Mouse (Mus musculus) E14TG2a.4 (cell line): ENCODE measurements around the gene Slc8a1.
A peak's percentile ranks its signal among the peaks of the same experiment; 100 is the strongest.

ENCODE experiments used
- H3K27me3 ChIP-seq: 2 replicates; pipeline ENCODE4 v1.6.1; 2014; ENCODE audit warnings: low read length, control low read depth; ENCODE audit not compliant: insufficient read depth
- H3K36me3 ChIP-seq: 2 replicates; pipeline ENCODE4 v1.6.1; 2014; ENCODE audit warnings: low read length, control low read depth; ENCODE audit not compliant: insufficient read depth
- H3K4me1 ChIP-seq: replicated peaks from 2 replicates; pipeline ENCODE4 v1.6.1; 2014; ENCODE audit warnings: low read depth, low read length, control low read depth
- H3K4me3 ChIP-seq: replicated peaks from 2 replicates; pipeline ENCODE4 v1.5.1; 2014; ENCODE audit warnings: mild to moderate bottlenecking, low read length
- H3K9me3 ChIP-seq: 2 replicates; pipeline ENCODE4 v1.6.1; 2014; ENCODE audit warnings: low read length, control low read depth
- CTCF ChIP-seq: conservative IDR thresholded peaks from 2 replicates; pipeline ENCODE4 v1.5.1; 2014; ENCODE audit warnings: low read length
- NANOG ChIP-seq: IDR thresholded peaks from 2 replicates; pipeline ENCODE4 v1.6.1; 2014; ENCODE audit warnings: borderline replicate concordance, low read length, mixed read lengths
- POU5F1 ChIP-seq: IDR thresholded peaks from 2 replicates; pipeline ENCODE4 v1.6.1; 2014; ENCODE audit warnings: low read length, borderline replicate concordance

Slc8a1 gene

GRCm38 (mm10) chr17:81737309-81737708, 868 bp downstream of the Slc8a1 start:
- TF ChIP-seq CTCF (no peak), NANOG (no peak), POU5F1 (no peak)
- Histone ChIP-seq H3K9me3 (peaks cover 5% of the 10 kb centered on the region; the same call in 1 of the 2 replicates), H3K27me3 (no peaks in the 10 kb centered on the region), H3K4me3 (no peak overlapping the region), H3K36me3 (no peaks in the 10 kb centered on the region), H3K4me1 (no peaks in the 10 kb centered on the region)

DNA sequence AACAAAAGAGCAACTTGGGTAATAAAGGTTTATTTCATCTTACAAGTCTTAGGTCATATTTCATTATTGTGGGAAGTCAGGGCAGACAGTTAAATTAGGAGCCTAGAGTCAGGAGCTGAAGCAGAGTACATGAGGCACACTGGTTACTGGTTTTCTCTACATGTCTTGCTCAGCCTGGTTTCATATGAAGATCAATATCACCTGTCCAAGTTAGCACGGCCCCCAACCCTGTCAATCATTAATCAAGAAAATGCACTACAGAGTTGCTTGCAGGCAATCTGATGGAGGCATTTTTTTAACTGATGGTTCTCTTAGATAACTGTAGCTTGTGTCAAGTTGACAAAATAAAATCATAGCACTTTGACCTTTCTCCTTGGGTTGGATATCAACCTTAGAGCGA, 2.6 kb downstream of the Slc8a1 start:
- H3K36me3 ChIP-seq, result no peaks in the 10 kb centered on the region
- no peak for TF ChIP-seq CTCF
- TF ChIP-seq POU5F1, result no peak
- no peak for TF ChIP-seq NANOG
- no peak overlapping the region for H3K4me3 ChIP-seq
- peaks cover 5% of the 10 kb centered on the region; the same call in 1 of the 2 replicates for H3K9me3 ChIP-seq
- no peaks in the 10 kb centered on the region for H3K27me3 ChIP-seq
- no peaks in the 10 kb centered on the region for H3K4me1 ChIP-seq

DNA sequence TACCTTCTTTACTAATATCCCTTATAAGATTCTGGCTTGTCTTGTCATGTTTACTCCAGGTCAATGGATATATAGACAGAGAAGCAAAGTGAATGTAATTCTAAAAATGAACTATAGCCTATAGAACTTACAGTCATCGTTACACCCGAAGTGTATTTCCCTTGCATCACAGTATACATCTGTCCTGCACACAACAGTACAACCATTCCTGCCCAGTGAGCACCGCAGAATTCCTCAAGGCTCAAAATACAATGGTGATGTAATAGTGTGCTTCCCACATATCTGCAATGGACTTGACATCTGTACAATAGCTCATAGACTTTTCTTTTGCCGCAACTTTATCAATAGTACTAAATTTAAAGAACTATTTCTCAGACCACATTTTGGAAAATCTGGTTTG, 8.3 kb downstream of the Slc8a1 start:
- Histone ChIP-seq H3K4me3 (no peak overlapping the region), H3K36me3 (no peaks in the 10 kb centered on the region), H3K27me3 (no peaks in the 10 kb centered on the region), H3K4me1 (no peaks in the 10 kb centered on the region), H3K9me3 (peaks cover 5% of the 10 kb centered on the region; the same call in 1 of the 2 replicates)
- TF ChIP-seq NANOG, result no peak
- TF ChIP-seq CTCF, result no peak
- no peak for TF ChIP-seq POU5F1

DNA sequence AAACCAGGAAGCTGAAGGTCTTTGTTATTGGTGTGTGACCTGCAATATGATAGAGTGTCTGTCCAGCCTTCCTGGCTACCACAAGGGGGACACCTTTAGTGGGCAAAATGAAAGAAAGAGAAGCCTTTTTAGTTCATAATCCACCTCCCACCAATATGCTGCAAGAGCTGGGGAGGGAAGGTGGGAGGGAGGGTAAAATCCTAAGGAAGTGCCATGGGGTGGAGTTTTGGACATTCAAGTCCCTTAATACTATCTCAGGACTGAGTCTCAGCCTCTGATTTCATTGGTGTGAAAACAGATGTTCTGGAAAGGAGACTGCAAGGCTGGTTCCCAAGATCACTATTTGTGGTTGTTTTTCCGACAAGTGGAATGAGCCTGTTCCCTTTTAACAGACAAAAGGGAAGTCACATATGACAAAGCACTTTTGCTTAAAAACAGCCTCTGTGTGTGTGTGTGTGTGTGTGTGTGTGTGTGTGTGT, 25.9 kb downstream of the Slc8a1 start:
- Histone ChIP-seq H3K36me3 (no peaks in the 10 kb centered on the region), H3K4me1 (no peaks in the 10 kb centered on the region), H3K27me3 (no peaks in the 10 kb centered on the region), H3K9me3 (no peaks in the 10 kb centered on the region), H3K4me3 (no peak overlapping the region)
- TF ChIP-seq CTCF (no peak), POU5F1 (no peak), NANOG (no peak)

GRCm38 (mm10) chr17:81704761-81705160, 33.4 kb downstream of the Slc8a1 start:
- Histone ChIP-seq H3K9me3 (no peaks in the 10 kb centered on the region), H3K4me1 (no peaks in the 10 kb centered on the region), H3K36me3 (no peaks in the 10 kb centered on the region), H3K4me3 (no peak overlapping the region), H3K27me3 (no peaks in the 10 kb centered on the region)
- no peak for TF ChIP-seq CTCF
- TF ChIP-seq POU5F1, result no peak
- TF ChIP-seq NANOG, result no peak

DNA sequence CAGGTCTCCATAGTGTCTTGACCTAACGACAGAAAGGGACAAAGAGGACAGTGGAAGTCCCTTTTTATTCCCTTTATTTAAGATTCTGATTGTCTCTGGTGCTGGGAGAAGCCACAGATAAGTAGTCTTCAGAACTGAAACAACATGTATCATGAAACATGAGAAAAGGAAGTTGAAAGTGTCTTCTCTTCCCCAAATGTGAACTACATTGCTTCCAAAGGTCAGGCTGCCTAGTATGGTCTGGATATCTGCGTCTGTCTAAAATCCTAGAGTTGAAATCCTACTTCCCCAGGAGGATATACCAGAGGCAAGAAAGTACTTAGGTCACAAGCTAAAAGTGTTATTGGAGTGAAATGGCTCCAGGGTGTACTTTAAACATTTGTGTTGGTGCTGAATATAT, 34.9 kb downstream of the Slc8a1 start:
- TF ChIP-seq CTCF (no peak), NANOG (no peak), POU5F1 (no peak)
- Histone ChIP-seq H3K4me1 (peaks cover 11% of the 10 kb centered on the region; the same call in 1 of the 2 replicates), H3K4me3 (no peak overlapping the region), H3K36me3 (no peaks in the 10 kb centered on the region), H3K27me3 (no peaks in the 10 kb centered on the region), H3K9me3 (no peaks in the 10 kb centered on the region)

DNA sequence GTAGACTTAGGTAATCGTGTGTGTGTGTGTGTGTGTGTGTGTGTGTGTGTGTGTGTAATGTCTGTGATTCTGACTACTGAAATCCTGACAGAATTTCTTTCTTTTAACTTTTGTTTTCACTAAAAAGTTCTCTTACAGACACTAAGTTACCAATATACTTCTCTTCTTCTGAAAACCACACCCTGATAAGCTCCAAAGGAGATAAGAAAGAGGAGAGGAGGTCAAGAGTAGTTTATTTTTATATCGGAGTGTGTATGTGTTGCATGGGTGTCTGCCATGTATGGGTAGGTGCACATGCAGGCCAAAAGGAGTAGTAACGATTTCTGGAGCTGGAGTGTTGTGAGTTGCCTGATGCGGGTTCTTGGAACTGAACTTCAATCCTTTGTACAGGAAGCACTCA, 36.5 kb downstream of the Slc8a1 start:
- TF ChIP-seq POU5F1 (no peak), CTCF (no peak), NANOG (no peak)
- Histone ChIP-seq H3K4me1 (peaks cover 11% of the 10 kb centered on the region; the same call in 1 of the 2 replicates), H3K36me3 (no peaks in the 10 kb centered on the region), H3K4me3 (no peak overlapping the region), H3K9me3 (no peaks in the 10 kb centered on the region), H3K27me3 (no peaks in the 10 kb centered on the region)

- TF ChIP-seq CTCF, result no peak
- no peak for TF ChIP-seq POU5F1
- no peak for TF ChIP-seq NANOG
- H3K36me3 ChIP-seq, result no peaks in the 10 kb centered on the region
- peak overlapping the region; percentile 46 for H3K4me3 ChIP-seq
- H3K4me1 ChIP-seq, result peaks cover 11% of the 10 kb centered on the region; the same call in 1 of the 2 replicates
- no peaks in the 10 kb centered on the region for H3K9me3 ChIP-seq
- H3K27me3 ChIP-seq, result no peaks in the 10 kb centered on the region
Observed at GRCm38 (mm10) chr17:81698789-81699188, 39.4 kb downstream of the Slc8a1 start.

- Histone ChIP-seq H3K27me3 (no peaks in the 10 kb centered on the region), H3K4me1 (peaks cover 11% of the 10 kb centered on the region; the same call in 1 of the 2 replicates), H3K9me3 (no peaks in the 10 kb centered on the region), H3K36me3 (no peaks in the 10 kb centered on the region), H3K4me3 (no peak overlapping the region)
- TF ChIP-seq NANOG (no peak), CTCF (no peak), POU5F1 (no peak)
Observed at GRCm38 (mm10) chr17:81697695-81698094, 40.5 kb downstream of the Slc8a1 start.
